Mouse (Mus musculus) E14TG2a.4 (cell line): ENCODE data around the gene Atp8a1.

ENCODE experiments used
- CTCF ChIP-seq: conservative IDR thresholded peaks from 2 replicates; pipeline ENCODE4 v1.5.1; 2014; ENCODE audit warnings: low read length
- NANOG ChIP-seq: IDR thresholded peaks from 2 replicates; pipeline ENCODE4 v1.6.1; 2014; ENCODE audit warnings: borderline replicate concordance, low read length, mixed read lengths
- POU5F1 ChIP-seq: IDR thresholded peaks from 2 replicates; pipeline ENCODE4 v1.6.1; 2014; ENCODE audit warnings: low read length, borderline replicate concordance

DNA sequence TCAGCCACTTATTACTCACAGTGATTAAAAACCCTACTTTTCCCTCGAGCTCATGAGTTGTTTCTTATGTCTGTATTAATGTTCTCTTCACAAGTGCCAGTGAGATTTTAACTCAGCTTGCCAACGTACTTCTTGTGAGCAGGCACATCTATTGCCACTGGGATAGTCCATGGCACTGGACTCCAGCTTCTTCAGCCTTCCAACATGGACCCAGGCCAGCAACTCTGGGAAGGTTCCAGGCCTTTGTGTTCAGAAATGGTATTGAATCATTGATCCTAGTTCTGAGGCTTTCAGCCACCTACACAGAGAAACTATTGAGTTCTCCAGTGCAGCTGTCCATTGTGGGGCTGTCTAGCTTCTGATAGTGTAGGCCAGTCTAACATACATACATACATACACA, 5.6 kb upstream of the Atp8a1 start:
- TF ChIP-seq CTCF (no peak), NANOG (no peak), POU5F1 (no peak)
